Mouse (Mus musculus) brain, embryonic 14.5 days (tissue): Measurements from ENCODE around the gene Dtnb.

Experiments
- CTCF ChIP-seq: fragments of 200-500 bp; IDR thresholded peaks from 2 replicates; pipeline ENCODE4 v1.5.1; 2012; ENCODE audit warnings: inconsistent platforms, mild to moderate bottlenecking, moderate library complexity, borderline replicate concordance; ENCODE audit not compliant: insufficient read depth, insufficient read length; ENCODE audit errors: extremely low read depth
- POLR2A ChIP-seq: fragments of 200-500 bp; IDR thresholded peaks from 2 replicates; pipeline ENCODE4 v1.6.1; 2012; ENCODE audit warnings: mild to moderate bottlenecking, inconsistent platforms, borderline replicate concordance; ENCODE audit not compliant: poor library complexity, insufficient read depth, insufficient read length, severe bottlenecking; ENCODE audit errors: extremely low read depth

GRCm38 (mm10) chr12:3791257-3791656 is 219.1 kb downstream of the Dtnb start:
- TF ChIP-seq CTCF (no peak), POLR2A (no peak)
